Mouse (Mus musculus) spleen, adult 2 months (tissue): ENCODE results near the gene Spa17. TPM values are rescaled to one million over a fixed set of nuclear protein-coding genes. Genes with fewer than 3 reads are reported as not detected.

Experiments used
- DNase-seq, 2 experiments: peaks; one replicate each; pipeline versions ENCODE4 v3.0.0 to v3.0.0-alpha.2; 2012 to 2021; ENCODE audit warnings: low spot score in 2 of 2, low read depth in 1 of 2
- H3K27ac ChIP-seq: fragments of 200-500 bp; 2 replicates; pipeline ENCODE4 v1.5.1; 2012; ENCODE audit warnings: low read length, inconsistent platforms; ENCODE audit not compliant: insufficient read depth
- H3K27me3 ChIP-seq: fragments of 200-500 bp; 2 replicates; pipeline ENCODE4 v1.6.1; 2012; ENCODE audit warnings: mild to moderate bottlenecking, moderate library complexity, low read length, inconsistent platforms; ENCODE audit not compliant: control insufficient read depth, insufficient read depth
- H3K36me3 ChIP-seq: fragments of 200-500 bp; 2 replicates; pipeline ENCODE4 v1.6.1; 2012; ENCODE audit warnings: mild to moderate bottlenecking, low read length, inconsistent platforms; ENCODE audit not compliant: control insufficient read depth, insufficient read depth
- H3K4me1 ChIP-seq: fragments of 200-500 bp; 2 replicates; pipeline ENCODE4 v1.6.1; 2011; ENCODE audit warnings: inconsistent platforms; ENCODE audit not compliant: control insufficient read depth, insufficient read depth, insufficient read length
- H3K4me3 ChIP-seq: fragments of 200-500 bp; 2 replicates; pipeline ENCODE4 v1.5.1; 2011; ENCODE audit warnings: mild to moderate bottlenecking, inconsistent platforms; ENCODE audit not compliant: insufficient read depth, insufficient read length; ENCODE audit errors: extremely low read depth
- CTCF ChIP-seq: fragments of 200-500 bp; IDR thresholded peaks from 2 replicates; pipeline ENCODE4 v1.5.1; 2011; ENCODE audit warnings: mild to moderate bottlenecking, inconsistent platforms; ENCODE audit not compliant: insufficient read depth, insufficient read length, insufficient replicate concordance; ENCODE audit errors: extremely low read depth
- POLR2A ChIP-seq: fragments of 200-500 bp; IDR thresholded peaks from 2 replicates; pipeline ENCODE4 v1.6.1; 2011; ENCODE audit warnings: low read depth, low read length, inconsistent platforms
- WGBS: fragments of 180-500 bp; shearing (Covaris S2); methylation state at CpG from one replicate; pipeline ENCODE4 v1.1.7; 2018; 5-methylcytosine and 5-hydroxymethylcytosine counted together
- polyA plus RNA-seq: library from polyadenylated mRNA; depleted of rRNA; stranded (reverse); fragments of >200 nt; gene quantifications from 2 replicates; pipeline ENCODE4 v1.2.3, GENCODE M21; 2012; rRNA removed

Gene Spa17
- polyA plus RNA-seq, 1 experiment = 0.21 TPM

DNA sequence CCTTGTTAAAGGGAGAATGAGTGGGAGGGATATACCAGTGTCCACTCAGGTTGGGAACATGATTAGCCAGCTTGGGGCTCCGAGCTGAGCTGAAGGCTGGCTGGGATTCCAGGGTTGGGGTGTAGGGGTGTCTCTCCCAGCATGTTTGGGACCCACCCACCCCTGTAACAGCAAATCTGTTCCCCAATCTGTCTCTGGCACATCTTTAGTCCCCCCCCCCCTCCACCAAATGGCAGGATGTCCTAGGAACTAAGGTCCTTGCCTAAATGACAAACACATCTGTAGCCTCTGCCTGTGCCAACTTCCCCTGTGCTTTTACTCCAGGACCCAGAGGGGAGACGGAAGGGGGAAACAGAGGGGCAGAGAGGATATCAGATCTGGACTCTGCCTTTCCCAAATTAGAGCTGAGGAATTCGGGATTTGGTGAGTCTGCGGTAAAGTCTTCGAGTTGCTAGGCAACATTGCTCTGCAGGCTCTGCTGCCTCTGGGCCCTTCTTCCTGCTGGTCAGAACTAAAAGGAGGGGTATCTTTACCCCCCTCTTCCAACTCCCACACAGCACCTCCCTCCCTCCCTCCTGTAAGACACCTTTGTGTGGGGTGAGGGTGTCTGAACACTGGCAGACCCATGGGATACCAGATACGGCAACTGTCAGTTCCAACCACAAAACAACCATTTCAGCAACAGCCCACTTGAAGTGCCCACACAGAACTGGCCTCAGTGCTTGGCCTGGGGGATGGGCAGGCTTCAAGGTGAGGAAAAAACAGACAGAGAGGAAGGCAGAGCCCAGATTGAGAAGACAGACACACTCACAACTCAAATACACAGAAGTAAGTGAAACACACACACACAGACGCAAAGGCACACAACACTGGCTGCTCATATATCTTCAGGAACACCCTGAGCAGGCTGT is 58.4 kb downstream of the Spa17 start, which contains the start of gene Siae:
Siae (plus strand) TSS at position 861 of the 911 bp plus-strand sequence.
- H3K4me1 ChIP-seq = peaks cover 20% of the 10 kb centered on the region
- no peak within 1 kb of the TSS for H3K4me3 ChIP-seq
- no peak within 1 kb of the TSS for H3K27ac ChIP-seq
- TF ChIP-seq CTCF = no peak
- TF ChIP-seq POLR2A = no peak
- 31% methylated on average over 7 of the region's 7 CpGs for WGBS
- peaks cover 6% of the 10 kb centered on the region; the same call in 1 of the 2 replicates for H3K27me3 ChIP-seq
- H3K36me3 ChIP-seq = no peaks in the 10 kb centered on the region
- DNase-seq = no peak

DNA sequence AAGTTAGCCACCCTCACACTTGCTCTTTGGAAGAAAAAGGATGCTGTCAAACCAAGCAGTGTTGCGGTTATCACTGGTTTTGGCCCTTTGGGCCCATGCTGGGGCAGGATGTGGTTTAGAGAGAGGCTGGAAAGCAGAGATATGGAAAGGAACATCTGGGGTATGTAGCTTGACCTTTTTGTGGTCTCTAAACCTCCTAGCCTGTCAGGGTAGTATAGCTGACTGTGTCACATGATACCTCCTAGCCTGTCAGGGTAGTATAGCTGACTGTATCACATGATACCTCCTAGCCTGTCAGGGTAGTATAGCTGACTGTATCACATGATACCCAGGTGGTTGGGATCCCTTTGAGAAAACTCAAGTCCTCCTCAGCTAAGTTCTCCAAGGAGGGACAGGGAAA is 59.2 kb downstream of the Spa17 start:
- TF ChIP-seq POLR2A = no peak
- TF ChIP-seq CTCF = no peak
- no peaks in the 10 kb centered on the region for H3K36me3 ChIP-seq
- H3K27me3 ChIP-seq = peaks cover 6% of the 10 kb centered on the region; the same call in 1 of the 2 replicates
- DNase-seq = no peak
- no peak overlapping the region for H3K4me3 ChIP-seq
- H3K4me1 ChIP-seq = peaks cover 20% of the 10 kb centered on the region
- WGBS = 15% methylated on average over 1 of the region's 1 CpGs
- no peak overlapping the region for H3K27ac ChIP-seq

Other genes with a start within 250 kb of the Spa17 start
- 0.04 TPM in 1 of 2 replicates, not detected in the other for gene Hepacam, start 246.4 kb downstream of the Spa17 start, polyA plus RNA-seq
- 11.2 and 11.4 TPM in 2 replicates for gene Robo4, start 211.8 kb downstream of the Spa17 start, polyA plus RNA-seq
- 0.81 and 1.0 TPM in 2 replicates for gene Robo3, start 180.5 kb downstream of the Spa17 start, polyA plus RNA-seq
- gene Msantd2, start 124.4 kb downstream of the Spa17 start, polyA plus RNA-seq = 18.6 and 21.8 TPM in 2 replicates
- gene Esam, start 85.6 kb downstream of the Spa17 start, polyA plus RNA-seq = 19.2 and 19.6 TPM in 2 replicates
- 2.1 and 3.7 TPM in 2 replicates for gene Vsig2, start 74.5 kb downstream of the Spa17 start, polyA plus RNA-seq
- gene Nrgn, start 60.8 kb downstream of the Spa17 start, polyA plus RNA-seq = 35.3 and 45.1 TPM in 2 replicates
- 3.5 and 3.8 TPM in 2 replicates for gene Siae, start 58.0 kb downstream of the Spa17 start, polyA plus RNA-seq
- gene Tbrg1, start 43.6 kb upstream of the Spa17 start, polyA plus RNA-seq = 20.7 and 22.2 TPM in 2 replicates
- gene Panx3, start 55.5 kb upstream of the Spa17 start, polyA plus RNA-seq = not detected in 2 replicates
- not detected in 2 replicates for gene Olfr160, start 102.5 kb upstream of the Spa17 start, polyA plus RNA-seq
- gene Olfr874, start 131.4 kb upstream of the Spa17 start, polyA plus RNA-seq = not detected in 2 replicates
- gene Olfr875, start 158.1 kb upstream of the Spa17 start, polyA plus RNA-seq = not detected in 2 replicates
- gene Olfr876, start 189.3 kb upstream of the Spa17 start, polyA plus RNA-seq = not detected in 2 replicates
- not detected in 2 replicates for gene Olfr877, start 240.5 kb upstream of the Spa17 start, polyA plus RNA-seq